Mouse (Mus musculus): ENCODE results near the gene 9930104L06Rik. TPM values are rescaled to one million over a fixed set of nuclear protein-coding genes. Genes with fewer than 3 reads are reported as not detected.

Gene 9930104L06Rik
- total RNA-seq, 2 experiments from 2014 or later = 7.8 to 10.9 TPM

Other genes starting within 250 kb of the 9930104L06Rik start
- 10 to 100 TPM; 11.0 to 14.0 TPM for gene Utp11, start 243.4 kb upstream of the 9930104L06Rik start, total RNA-seq (2021)
- gene Fhl3, start 236.3 kb upstream of the 9930104L06Rik start, total RNA-seq (2021) = 10 to 100 TPM in 1 of 2 experiments, 1 to 10 TPM in 1; 8.2 to 13.8 TPM
- gene Sf3a3, start 222.3 kb upstream of the 9930104L06Rik start, total RNA-seq (2021) = 10 to 100 TPM; 18.8 to 19.4 TPM
- 1 to 10 TPM; 5.6 to 7.0 TPM for gene Inpp5b, start 195.2 kb upstream of the 9930104L06Rik start, total RNA-seq (2021)
- 10 to 100 TPM; 15.0 to 15.1 TPM for gene Mtf1, start 134.9 kb upstream of the 9930104L06Rik start, total RNA-seq (2021)
- 10 to 100 TPM; 20.0 to 20.5 TPM for gene Yrdc, start 86.4 kb upstream of the 9930104L06Rik start, total RNA-seq (2021)
- 10 to 100 TPM; 20.7 to 26.9 TPM for gene 1110065P20Rik, start 85.9 kb upstream of the 9930104L06Rik start, total RNA-seq (2021)
- under 1 TPM; 0.52 to 0.57 TPM for gene Maneal, start 74.9 kb upstream of the 9930104L06Rik start, total RNA-seq (2021)
- gene Epha10, start 56.1 kb upstream of the 9930104L06Rik start, total RNA-seq (2021) = not detected
- under 1 TPM; 0.41 to 0.57 TPM for gene Cdca8, start 2.3 kb downstream of the 9930104L06Rik start, total RNA-seq (2021)
- 1 to 10 TPM; 3.1 to 4.3 TPM for gene Rspo1, start 49.4 kb downstream of the 9930104L06Rik start, total RNA-seq (2021)
- gene Gnl2, start 79.5 kb downstream of the 9930104L06Rik start, total RNA-seq (2021) = 10 to 100 TPM; 28.6 to 29.2 TPM
- gene Dnali1, start 128.7 kb downstream of the 9930104L06Rik start, total RNA-seq (2021) = under 1 TPM in 1 of 2 experiments, not detected in 1; 0.33 TPM
- 1 to 10 TPM; 7.1 to 7.7 TPM for gene Snip1, start 129.6 kb downstream of the 9930104L06Rik start, total RNA-seq (2021)
- gene Meaf6, start 148.1 kb downstream of the 9930104L06Rik start, total RNA-seq (2021) = 10 to 100 TPM; 18.3 to 23.4 TPM
- 1 to 10 TPM; 4.0 to 4.1 TPM for gene Zc3h12a, start 190.8 kb downstream of the 9930104L06Rik start, total RNA-seq (2021)

Data from heart, adult 18-20 months (tissue).